Mouse (Mus musculus): ENCODE measurements around the gene Usb1.

Gene Usb1

GRCm38 (mm10) chr8:95341721-95342120, 9.6 kb downstream of the Usb1 start:
- DNase-seq: no peak

GRCm38 (mm10) chr8:95344668-95345067, 12.6 kb downstream of the Usb1 start:
- peak in 1 of 2 experiments; percentile 41 for DNase-seq

- DNase-seq: peak; percentile 69 to 73
Measured at GRCm38 (mm10) chr8:95346643-95347545, 14.8 kb downstream of the Usb1 start.

- no peak for DNase-seq
Measured at GRCm38 (mm10) chr8:95348356-95348755, 16.3 kb downstream of the Usb1 start.

- peak; percentile 26 to 33 for DNase-seq
Measured at GRCm38 (mm10) chr8:95348811-95349630, 16.9 kb downstream of the Usb1 start.

GRCm38 (mm10) chr8:95351461-95351860, 19.4 kb downstream of the Usb1 start:
- no peak for DNase-seq

GRCm38 (mm10) chr8:95352151-95352870, 20.2 kb downstream of the Usb1 start, which contains the start of gene Mmp15:
Mmp15 (plus strand) TSS chr8:95352268.
- peak in 1 of 2 experiments; percentile 14 for DNase-seq

GRCm38 (mm10) chr8:95352871-95353866, 21.1 kb downstream of the Usb1 start:
- no peak for DNase-seq

- no peak for DNase-seq
Measured at GRCm38 (mm10) chr8:95354606-95355005, 22.5 kb downstream of the Usb1 start.

- DNase-seq: no peak
Measured at GRCm38 (mm10) chr8:95358550-95359411, 26.7 kb downstream of the Usb1 start.

- DNase-seq: peak; percentile 14 to 39
Measured at GRCm38 (mm10) chr8:95360181-95361015, 28.3 kb downstream of the Usb1 start.

GRCm38 (mm10) chr8:95361016-95361341, 28.9 kb downstream of the Usb1 start:
- no peak for DNase-seq

- DNase-seq: no peak
Measured at GRCm38 (mm10) chr8:95362272-95362671, 30.2 kb downstream of the Usb1 start.

GRCm38 (mm10) chr8:95363849-95364248, 31.8 kb downstream of the Usb1 start:
- DNase-seq: no peak

- no peak for DNase-seq
Measured at GRCm38 (mm10) chr8:95369581-95370326, 37.7 kb downstream of the Usb1 start.

- DNase-seq: no peak
Measured at GRCm38 (mm10) chr8:95373389-95374002, 41.4 kb downstream of the Usb1 start.

- no peak for DNase-seq
Measured at GRCm38 (mm10) chr8:95374429-95374828, 42.3 kb downstream of the Usb1 start.

GRCm38 (mm10) chr8:95375374-95375930, 43.4 kb downstream of the Usb1 start:
- DNase-seq: no peak

Measured in B cell, adult 2 months (primary cell).